Mouse (Mus musculus) left cerebral cortex, postnatal 14 days (tissue): Measurements from ENCODE around the gene Dhrs2. TPM values are rescaled to one million over a fixed set of nuclear protein-coding genes. Genes with fewer than 3 reads are reported as not detected.

Experiments used
- DNase-seq, 2 experiments: peaks; one replicate each; pipeline ENCODE4 v3.0.0; 2021 to 2022; ENCODE audit warnings: low spot score in 2 of 2, mixed read lengths in 1 of 2
- intact Hi-C: fragments of 180-260 bp; cut with DNase I; formaldehyde crosslinking; loops from one replicate; pipeline ENCODE4 v1.15.1; 2025
- long read RNA-seq, 2 experiments: library from polyadenylated mRNA; stranded (forward); transcript quantifications; one replicate each; pipeline ENCODE4 v2.0.0; 2021
- total RNA-seq, 2 experiments: library from RNA; stranded (reverse); gene quantifications; 2 replicates each; pipeline ENCODE4 v1.2.3; 2021

Gene Dhrs2
- total RNA-seq: not detected
- long read RNA-seq, experiment 1: 0 reads
- long read RNA-seq, experiment 2: 0 reads

DNA sequence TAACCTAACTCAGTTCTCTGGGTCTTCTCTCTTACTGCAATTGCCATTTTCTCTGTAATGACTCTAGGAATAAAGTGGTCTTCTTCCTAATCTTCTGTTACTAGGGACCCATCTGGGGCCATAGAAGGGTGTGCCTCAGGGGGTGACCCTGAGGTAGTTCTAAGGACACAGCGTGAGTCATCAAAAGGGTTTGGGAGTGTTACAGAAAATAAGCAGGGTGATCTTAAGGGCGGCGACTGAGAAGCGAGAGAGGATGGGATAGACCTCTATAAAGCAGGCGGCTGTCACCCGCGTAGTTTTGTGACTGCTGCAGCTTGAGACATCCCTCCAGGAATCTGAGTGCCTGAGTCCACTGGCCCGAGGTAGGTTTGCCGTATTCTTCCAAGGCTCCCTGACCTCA, at the start of gene Dhrs2:
Dhrs2 (plus strand) TSS at position 301 of the 400 bp plus-strand sequence.
- intact Hi-C loops: no loop called here
- DNase-seq: no peak

DNA sequence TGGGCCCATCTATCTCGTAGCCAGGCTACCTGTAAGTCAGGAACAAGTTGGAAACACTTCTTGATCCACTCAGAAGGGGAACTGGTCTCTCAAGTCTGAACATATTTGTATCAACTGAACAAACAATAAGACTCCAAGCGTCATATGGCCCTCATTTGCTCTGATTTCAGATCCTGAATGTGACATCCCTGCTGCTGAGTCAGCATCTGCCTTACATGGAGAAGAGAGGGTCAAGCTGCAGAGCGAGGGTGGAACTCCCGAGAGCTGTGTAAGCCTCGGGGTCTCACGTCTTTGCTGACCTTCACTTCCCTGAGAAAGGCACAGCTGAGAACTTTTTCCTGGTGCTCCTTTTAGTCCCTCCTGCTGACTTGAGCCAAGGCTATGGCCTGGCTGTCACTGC, 47.6 kb upstream of the Dhrs2 start:
- DNase-seq: no peak
- intact Hi-C loops: no loop called here

DNA sequence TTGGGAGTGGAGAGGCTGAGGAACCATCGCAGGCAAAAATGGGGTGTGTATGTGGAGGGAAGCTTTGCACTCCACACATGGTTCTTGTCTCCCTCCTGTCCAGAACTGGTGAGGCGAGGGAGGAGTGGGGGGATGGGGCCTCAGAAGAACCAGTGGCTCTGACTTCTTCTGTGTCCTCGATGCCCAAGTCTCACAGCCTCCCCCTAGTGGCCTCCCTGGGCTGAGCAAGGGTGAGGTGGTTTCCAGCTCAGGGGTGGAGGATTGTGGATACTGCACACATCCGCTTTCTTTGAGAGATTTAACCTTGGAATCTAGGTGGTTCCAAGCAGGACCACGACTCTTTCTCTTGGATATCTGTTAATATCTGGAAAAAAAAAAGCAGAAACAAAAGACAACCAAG, 44.5 kb upstream of the Dhrs2 start:
- DNase-seq: peak; percentile 45 to 64
- intact Hi-C loops: no loop called here

DNA sequence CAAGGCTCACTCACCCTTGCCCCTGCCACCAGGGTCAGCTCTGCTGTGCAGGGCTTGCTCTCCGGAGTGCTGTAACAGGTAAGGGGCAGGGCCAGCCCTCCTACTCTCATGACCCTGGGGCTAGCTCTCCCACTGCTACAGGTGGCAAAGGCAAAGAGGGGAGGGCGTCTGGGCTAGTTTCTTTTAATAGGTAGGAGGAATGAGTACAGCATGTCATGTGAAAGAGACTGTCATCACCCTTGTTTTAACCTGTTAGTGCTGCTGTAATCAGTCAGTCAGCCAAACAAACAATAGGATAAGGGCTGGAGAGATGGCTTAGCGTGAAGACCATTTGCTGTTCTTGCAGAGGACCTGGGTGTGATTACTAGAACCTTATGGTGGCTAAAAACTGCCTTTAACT, 40.9 kb upstream of the Dhrs2 start:
- no peak for DNase-seq
- intact Hi-C loops: no loop called here

DNA sequence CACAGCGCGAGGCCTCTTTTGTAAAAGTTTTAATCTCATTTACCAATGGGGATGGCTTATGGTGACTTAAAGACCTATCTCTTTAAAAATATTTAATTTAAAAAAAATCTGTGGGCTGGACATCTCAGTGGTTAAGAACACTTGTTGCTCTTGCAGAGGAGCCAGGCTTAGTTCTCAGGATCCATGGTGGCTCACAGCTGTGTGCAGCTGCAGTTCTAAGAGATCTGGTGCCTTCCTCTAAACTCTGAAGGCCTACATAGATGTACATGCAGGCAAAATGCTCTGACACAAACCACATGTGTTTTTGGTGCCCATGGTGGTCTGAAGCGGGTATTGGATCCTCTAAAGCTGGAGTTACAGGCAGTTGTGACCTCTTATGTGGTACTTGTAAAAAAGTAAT, 38.6 kb upstream of the Dhrs2 start:
- intact Hi-C loops: no loop called here
- DNase-seq: no peak

DNA sequence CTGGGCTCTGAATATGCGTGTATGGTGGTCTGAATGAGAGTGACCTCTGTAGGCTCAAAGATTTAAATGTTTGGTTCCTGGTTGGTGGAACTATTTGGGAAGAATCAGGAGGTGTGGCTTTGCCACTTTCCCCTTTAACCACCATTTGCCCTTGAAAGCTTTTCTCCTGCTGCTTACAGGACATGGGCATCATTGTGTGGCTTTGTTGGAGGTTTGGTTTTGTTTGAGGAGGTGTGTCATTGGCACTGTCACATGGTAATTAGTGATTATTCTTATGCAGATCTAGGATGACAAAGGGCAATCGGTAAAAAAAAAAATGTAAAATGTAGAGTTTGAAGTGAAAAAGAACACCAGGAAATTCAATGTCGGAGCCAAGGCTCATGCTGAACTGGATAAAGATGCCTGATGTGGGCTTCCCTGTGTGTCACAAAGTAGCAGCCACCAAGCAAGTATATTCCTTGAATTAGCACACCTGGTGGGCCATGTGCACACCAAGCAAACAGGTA, 37.1 kb upstream of the Dhrs2 start:
- intact Hi-C loops: no loop called here
- DNase-seq: no peak

DNA sequence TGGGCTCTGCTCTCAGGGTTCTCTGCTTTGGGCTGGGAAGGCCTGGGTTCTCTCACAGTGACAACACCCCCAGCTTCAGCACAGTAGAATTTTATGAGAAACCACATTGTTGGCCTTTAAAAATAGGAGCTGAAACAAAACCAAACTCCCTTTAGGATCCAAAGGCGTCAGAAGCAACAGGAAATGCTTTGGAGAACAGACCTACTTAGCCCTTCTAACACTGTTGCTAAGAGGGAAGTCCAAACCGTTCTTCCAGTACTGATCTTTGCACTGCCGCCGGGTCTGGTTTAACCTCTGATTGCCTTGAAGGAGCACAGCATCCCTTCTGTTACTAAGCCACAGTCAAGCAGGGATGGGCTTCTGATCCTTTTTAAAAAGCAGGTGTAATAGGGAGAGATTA, 33.3 kb upstream of the Dhrs2 start:
- peak; percentile 18 to 53 for DNase-seq
- intact Hi-C loops: no loop called here

DNA sequence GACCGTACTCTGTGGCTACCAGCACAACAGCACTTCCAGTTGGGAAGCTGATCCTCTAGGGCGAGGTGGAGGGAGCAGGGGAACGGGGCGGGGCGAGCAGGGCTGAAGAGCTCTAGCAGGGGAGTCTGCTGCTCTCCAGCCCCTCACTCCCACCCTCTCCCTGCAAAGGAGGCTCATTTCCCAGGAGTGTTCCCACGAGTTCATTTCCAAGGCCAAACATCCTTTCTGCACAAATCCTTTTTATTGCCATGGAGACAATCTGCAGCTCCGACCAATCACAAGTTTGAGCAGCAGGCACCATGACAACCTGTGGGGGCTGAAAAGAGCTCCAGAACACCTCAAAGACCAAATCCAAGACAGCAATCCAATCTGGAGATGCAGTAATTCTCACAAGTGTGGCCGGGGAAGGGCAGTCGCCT, 32.4 kb upstream of the Dhrs2 start:
- peak; percentile 77 to 93 for DNase-seq
- intact Hi-C loops: no loop called here

DNA sequence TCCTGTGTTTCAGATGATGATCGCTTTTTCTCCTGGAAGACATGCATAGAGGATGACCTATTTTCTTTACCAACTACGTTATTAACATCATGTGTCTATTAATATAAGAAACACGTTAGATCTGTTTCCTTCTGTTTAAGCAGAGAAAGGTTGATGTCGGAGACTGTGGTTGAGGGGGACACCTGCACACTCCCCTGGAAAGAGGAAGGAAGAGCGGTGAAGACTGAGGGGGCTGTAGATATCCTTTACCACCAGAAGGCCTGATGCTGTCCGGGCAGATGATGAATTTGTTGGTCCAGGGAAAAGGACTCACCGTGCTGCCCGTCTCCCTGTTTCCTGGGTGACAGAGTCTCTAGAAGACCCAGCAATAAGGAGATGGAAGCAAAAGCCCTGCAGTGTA, 28.5 kb upstream of the Dhrs2 start:
- no peak for DNase-seq
- intact Hi-C loops: no loop called here

DNA sequence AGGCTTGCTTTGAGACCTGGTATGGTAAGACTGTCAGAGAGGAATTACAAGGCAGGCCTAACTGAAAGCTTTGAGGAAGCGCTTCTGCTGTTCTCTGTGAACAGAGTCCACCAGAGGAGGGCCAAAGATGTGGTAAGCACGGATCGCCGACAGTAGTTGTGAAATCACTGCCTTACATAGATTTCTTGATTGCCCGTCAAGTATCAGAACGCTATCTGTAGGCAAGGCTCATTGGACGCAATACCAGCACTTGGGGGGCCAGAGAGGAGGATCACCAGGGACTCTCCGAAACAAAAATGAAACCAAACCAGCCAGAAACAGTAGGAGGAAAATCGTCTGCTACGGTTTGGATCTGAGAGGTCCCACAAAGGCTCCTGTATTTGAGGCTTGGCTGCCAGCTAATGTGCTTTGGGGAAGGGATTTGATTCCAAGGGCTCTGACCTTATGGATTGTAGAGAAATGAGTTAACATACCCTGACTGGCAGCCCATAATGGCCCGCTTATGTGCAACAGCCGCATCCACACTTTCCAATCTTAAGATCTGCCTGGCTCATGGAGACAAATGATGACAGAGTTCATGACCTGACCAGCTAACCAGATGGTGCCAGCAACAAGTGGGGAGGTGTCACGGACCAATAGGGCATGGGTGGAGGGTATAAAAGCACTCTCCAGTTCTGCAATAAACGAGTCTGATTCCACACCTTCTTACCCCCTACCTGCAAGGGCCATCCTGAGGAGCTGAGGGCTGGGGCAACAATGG, 27.8 kb upstream of the Dhrs2 start:
- DNase-seq: no peak
- intact Hi-C loops: no loop called here

DNA sequence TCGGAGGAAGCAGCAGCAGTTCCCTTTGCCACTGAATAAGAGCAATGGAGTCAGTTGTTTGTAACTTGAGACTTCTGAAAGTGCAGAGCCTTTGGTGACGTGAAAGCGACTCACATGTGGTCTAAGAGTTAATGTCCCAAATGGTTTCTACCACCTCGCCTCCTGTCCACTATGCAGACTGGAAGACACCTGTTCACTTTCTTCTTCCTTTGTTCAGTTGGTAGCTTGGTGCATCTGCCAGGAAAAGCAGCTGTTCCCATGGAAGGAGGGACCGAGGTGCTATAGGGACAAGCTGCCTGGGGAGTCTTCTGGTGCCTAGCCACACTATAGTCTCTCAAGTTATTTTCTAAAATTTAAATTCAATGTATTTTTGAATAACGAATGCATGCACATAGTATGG, 27.0 kb upstream of the Dhrs2 start:
- intact Hi-C loops: no loop called here
- DNase-seq: no peak

DNA sequence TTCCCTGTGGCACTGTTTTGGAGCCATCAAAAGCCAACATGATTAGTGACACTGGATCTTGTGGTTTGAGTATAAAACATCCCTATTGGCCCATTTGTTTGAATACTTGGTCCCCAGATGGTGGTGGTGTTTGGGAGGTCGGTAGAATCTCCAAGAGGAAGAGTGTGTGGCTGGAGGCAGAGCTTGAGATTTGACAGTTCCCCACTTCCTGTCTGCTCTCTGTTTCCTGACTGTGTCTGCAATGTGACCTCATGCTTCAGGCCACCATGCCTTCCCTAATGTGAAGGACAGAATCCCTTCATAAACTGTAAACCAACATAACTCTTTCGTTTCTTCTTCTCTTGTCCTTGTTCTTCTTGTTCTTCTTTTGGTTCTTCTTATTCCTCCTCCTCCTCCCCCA, 24.7 kb upstream of the Dhrs2 start:
- no peak for DNase-seq
- intact Hi-C loops: no loop called here

DNA sequence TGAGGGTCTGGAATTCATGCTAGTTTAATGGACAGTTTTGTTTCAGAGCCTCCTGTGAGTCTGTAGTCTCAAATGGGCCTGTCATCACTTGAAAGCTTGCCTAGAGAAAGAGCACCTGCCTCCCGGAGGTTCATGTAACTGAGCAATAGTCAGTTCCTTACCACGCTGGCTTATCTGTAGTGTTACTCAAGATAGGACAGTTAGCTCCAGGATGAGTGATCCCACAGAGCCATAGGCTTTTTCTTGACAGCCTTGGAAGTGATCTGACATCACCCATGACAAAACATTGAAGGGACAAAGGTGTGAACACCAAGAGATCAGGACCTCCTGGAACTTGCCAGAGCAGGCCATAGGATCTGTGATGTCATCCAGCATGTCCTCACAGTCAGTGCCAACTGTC, 23.6 kb upstream of the Dhrs2 start:
- DNase-seq: no peak
- intact Hi-C loops: no loop called here

DNA sequence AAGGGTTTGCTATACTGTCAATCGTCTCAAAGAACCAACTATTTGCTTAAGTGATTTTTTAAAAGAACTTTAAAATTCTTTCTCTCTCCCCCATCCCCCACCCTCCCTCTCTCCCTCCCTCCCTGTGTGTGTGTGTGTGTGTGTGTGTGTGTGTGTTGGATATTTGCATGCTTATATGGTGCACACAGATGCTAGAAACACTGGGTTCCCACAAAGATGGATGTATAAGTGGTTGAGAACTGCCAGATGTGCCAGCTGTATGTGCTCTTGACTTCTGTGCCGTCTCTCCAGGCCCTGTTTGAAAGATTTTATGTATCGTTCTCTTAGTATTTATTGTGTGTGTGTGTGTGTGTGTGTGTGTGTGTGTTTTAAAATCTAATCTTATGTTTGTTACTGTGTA, 17.3 kb upstream of the Dhrs2 start:
- no peak for DNase-seq
- intact Hi-C loops: no loop called here

DNA sequence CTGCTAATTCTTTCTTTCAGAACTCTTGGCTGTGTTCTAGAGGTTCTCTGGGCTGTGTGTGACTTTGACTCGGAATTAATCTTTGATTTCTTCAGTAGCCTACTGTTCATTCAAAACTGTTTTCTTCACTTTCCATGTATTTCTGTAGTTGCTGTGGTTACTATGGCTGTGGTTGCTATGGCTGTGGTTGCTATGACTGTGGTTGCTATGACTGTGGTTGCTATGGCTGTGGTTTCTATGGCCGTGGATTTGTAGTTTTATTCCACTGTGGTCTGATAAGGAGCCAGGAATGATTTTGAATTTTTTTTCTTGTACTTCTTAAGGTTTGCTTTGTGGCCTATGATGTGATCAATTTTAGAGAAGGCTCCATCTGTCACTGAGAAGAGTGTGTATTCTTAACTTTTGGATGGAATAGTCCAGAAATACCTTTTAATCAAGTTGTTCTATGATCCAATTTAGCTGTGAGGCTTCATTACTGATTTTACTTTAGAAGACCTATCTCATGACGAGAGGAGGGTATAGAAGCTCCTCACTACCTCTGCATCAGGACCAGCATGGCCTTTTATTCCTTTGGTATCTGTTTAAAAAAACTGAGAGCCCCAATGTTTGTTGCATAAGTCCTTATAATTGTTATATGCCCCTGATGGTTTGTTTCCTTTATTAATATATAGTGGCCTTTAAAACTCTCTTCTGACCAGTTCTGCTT, 16.6 kb upstream of the Dhrs2 start:
- intact Hi-C loops: no loop called here
- DNase-seq: peak; percentile 67 to 92

DNA sequence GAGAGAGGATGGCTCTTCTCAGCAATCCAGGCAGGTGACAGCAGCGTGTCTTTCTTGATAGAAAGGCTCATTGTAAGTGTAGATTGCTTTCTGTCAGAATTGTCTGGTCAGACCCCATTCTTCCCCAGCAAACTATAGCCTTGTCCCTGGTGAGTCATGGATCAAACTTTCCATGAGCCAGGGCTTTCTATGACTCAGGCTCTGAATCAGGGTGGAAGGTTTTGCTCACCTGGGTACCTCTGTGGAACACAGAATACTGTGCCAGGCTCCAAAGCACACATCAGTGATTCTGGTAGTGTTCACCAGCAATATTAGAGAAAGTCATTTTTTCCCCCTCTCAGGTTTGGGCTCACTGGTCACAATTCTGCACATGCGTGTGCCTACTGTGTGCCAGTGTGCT, 13.5 kb upstream of the Dhrs2 start:
- intact Hi-C loops: no loop called here
- DNase-seq: no peak

DNA sequence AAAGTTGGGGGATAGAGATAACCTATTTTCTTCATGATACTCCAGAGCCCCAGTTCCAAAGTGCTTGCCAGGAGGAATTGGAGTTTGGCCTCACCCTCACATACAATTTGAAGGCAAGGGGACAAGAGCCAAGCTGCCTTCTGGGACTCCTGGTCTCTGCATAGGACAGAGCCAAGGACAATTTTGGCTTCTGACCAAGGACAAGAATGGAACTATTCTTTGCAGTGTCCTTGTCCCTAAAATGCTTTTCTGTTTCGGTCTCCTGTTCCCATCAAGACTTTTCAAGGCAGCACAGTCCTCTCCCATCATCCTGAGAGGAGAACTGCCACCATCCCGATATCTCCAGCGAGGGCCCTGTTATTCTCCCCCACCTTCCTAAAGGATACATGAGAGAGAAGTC, 8.2 kb upstream of the Dhrs2 start:
- intact Hi-C loops: no loop called here
- no peak for DNase-seq

DNA sequence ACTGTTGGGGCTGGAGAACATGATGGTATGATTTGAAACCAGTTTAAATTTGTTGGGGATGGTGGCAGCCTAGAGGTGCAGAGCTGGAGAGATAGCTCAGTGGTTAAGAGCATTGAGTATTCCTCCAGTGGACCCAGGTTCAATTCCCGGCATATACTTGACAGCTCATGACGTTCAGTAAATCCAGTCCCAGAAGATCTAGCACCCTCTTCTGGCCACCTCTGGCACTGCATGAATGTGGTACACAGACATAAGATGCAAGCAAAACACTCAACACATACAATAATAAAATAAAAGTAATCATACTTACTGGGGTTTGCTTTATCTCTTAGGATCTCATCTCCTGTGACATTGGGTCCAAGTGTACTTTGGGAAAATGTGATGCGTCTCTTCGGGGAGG, 7.3 kb upstream of the Dhrs2 start:
- peak in 1 of 2 experiments; percentile 34 for DNase-seq
- intact Hi-C loops: no loop called here

DNA sequence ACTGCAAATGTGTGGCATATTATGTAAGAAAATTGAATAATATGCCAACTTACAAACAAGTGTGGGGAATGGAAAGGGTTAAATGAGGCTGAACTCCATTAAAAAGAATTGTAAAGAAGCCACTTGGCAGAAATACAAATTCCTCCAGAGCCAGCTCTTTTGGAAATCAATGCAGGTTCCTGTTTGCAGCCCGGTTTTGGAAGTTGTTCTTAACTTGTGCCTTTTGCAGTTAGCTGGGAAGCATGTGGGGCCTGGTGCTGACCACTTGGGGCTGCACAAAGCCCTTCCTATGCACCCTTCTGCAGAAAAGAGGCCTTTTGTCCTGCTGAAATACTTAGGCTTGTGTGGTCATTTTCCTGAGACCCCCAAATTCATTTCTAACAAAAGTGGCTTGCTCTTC, 1.4 kb downstream of the Dhrs2 start:
- peak; percentile 20 to 58 for DNase-seq
- intact Hi-C loops: no loop called here

DNA sequence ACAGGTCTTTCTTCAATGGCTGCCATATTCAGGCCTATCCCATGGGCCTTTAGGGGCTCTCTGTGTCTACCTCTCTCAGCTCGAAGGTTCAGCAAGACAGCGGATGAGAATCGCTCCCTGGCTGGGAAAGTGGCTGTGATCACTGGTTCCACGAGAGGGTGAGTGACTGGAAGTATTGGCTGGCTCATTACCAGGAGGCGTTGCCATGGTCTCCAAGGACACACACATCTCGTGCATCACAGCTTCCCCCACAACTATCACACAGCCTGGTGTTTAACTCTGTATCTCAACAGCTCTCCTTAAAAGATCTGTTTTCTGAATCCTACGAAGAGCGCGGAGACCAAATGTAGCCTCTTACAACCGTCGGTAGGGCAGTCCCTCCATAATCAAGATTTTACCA, 12.8 kb downstream of the Dhrs2 start:
- DNase-seq: peak; percentile 43 to 79

DNA sequence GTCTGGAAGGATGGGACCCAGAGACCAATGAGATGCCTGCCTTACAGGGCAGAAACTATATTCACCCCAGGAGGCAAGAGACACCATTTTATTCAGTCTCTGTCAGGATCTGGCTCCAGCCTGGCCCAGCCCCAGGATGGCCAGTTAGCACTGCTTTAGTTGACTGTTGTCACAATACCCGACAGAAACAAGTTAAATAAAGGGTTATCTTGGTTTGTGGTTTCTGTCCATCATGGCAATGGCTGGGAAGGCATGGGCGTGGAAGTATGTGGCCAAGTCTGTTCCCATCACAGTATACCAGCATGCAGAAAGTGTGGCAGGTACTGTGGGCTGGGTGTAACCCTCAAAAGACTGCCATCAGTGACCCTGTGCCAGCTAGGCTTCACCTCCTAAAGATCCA, 14.9 kb downstream of the Dhrs2 start:
- intact Hi-C loops: no loop called here
- no peak for DNase-seq

More for the DNA sequence above, 12.8 kb downstream of the Dhrs2 start:
- intact Hi-C loops: no loop called here
